Mouse (Mus musculus) neural tube, embryonic 11.5 days (tissue): ENCODE results near the gene Htra2. TPM values are rescaled to one million over a fixed set of nuclear protein-coding genes. Genes with fewer than 3 reads are reported as not detected.

Experiments
- ATAC-seq: fragments of 200-750 bp; cut with Nextera tagmentation; 2 replicates; pipeline ENCODE4 v1.8.0; 2017; ENCODE audit warnings: moderate number of reproducible peaks, mild to moderate bottlenecking, moderate TSS enrichment, moderate library complexity; ENCODE audit not compliant: insufficient read depth, low FRiP score, low TSS enrichment
- DNase-seq: peaks from one replicate; pipeline ENCODE4 v3.0.0-alpha.2; 2015; ENCODE audit warnings: low spot score
- H3K27ac ChIP-seq: fragments of 300-500 bp; sonication (generic); 2 replicates; pipeline ENCODE4 v1.5.1; 2014; ENCODE audit warnings: low read depth, mild to moderate bottlenecking, low read length
- H3K27me3 ChIP-seq: fragments of 300-500 bp; sonication (generic); 2 replicates; pipeline ENCODE4 v1.6.1; 2014; ENCODE audit warnings: mild to moderate bottlenecking, low read length, mixed read lengths; ENCODE audit not compliant: control insufficient read depth, insufficient read depth
- H3K36me3 ChIP-seq: fragments of 300-500 bp; sonication (generic); 2 replicates; pipeline ENCODE4 v1.6.1; 2014; ENCODE audit warnings: mild to moderate bottlenecking, low read length, moderate library complexity, mixed read lengths; ENCODE audit not compliant: control insufficient read depth, insufficient read depth
- H3K4me1 ChIP-seq: fragments of 300-500 bp; sonication (generic); 2 replicates; pipeline ENCODE4 v1.6.1; 2014; ENCODE audit warnings: low read length, mixed read lengths; ENCODE audit not compliant: control insufficient read depth, insufficient read depth
- H3K4me2 ChIP-seq: fragments of 300-500 bp; sonication (generic); 2 replicates; pipeline ENCODE4 v1.6.1; 2014; ENCODE audit warnings: low read depth, mild to moderate bottlenecking, moderate library complexity
- H3K4me3 ChIP-seq: fragments of 300-500 bp; sonication (generic); 2 replicates; pipeline ENCODE4 v1.5.1; 2014; ENCODE audit warnings: low read depth, low read length
- H3K9ac ChIP-seq: fragments of 300-500 bp; sonication (generic); 2 replicates; pipeline ENCODE4 v1.6.1; 2014; ENCODE audit warnings: mild to moderate bottlenecking, low read length
- H3K9me3 ChIP-seq: fragments of 300-500 bp; sonication (generic); 2 replicates; pipeline ENCODE4 v1.6.1; 2016; ENCODE audit warnings: low read length; ENCODE audit not compliant: control insufficient read depth
- WGBS: fragments of 180-500 bp; shearing (Covaris S2); extraction: QIAGEN DNeasy Blood & Tissue Kit; methylation state at CpG from one replicate; pipeline ENCODE4 v1.1.7; 2014; 5-methylcytosine and 5-hydroxymethylcytosine counted together
- polyA plus RNA-seq: library from polyadenylated mRNA; unstranded; fragments of >200 nt; fragmentation: Nextera tagmentation; extraction: Ambion mirVana; gene quantifications from 2 replicates; pipeline ENCODE4 v1.2.1, GENCODE M21; 2014

Gene Htra2
- polyA plus RNA-seq, 1 experiment from 2014 or later, result 34.1 TPM

DNA sequence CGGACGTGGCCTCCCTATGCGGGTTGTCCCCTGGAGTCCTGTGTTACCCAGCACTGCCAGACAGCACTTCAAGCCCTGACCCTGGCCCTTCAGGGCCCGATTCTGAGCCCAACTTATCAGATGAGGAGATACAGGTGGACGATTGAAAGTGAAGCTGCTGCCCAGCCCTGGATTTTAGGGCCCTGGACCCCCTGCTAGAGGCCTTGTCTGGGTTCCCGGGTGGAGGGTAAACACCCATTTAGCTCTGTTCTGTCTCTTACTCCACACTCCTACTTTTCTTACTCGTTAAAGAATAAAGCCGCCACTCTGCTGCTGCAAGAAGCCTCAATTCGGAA lies 32.8 kb upstream of the Htra2 start:
- peaks cover 8% of the 10 kb centered on the region; the same call in 1 of the 2 replicates for H3K4me1 ChIP-seq
- ATAC-seq (no peak), DNase-seq (no peak)
- H3K36me3 ChIP-seq, result no peaks in the 10 kb centered on the region
- H3K27me3 ChIP-seq, result peaks cover 62% of the 10 kb centered on the region
- H3K27ac ChIP-seq, result no peak overlapping the region
- WGBS, result 7% methylated on average over 9 of the region's 9 CpGs
- no peak overlapping the region for H3K4me3 ChIP-seq
- no peak overlapping the region for H3K9ac ChIP-seq
- H3K4me2 ChIP-seq, result peak overlapping the region; percentile 31
- no peaks in the 10 kb centered on the region for H3K9me3 ChIP-seq

DNA sequence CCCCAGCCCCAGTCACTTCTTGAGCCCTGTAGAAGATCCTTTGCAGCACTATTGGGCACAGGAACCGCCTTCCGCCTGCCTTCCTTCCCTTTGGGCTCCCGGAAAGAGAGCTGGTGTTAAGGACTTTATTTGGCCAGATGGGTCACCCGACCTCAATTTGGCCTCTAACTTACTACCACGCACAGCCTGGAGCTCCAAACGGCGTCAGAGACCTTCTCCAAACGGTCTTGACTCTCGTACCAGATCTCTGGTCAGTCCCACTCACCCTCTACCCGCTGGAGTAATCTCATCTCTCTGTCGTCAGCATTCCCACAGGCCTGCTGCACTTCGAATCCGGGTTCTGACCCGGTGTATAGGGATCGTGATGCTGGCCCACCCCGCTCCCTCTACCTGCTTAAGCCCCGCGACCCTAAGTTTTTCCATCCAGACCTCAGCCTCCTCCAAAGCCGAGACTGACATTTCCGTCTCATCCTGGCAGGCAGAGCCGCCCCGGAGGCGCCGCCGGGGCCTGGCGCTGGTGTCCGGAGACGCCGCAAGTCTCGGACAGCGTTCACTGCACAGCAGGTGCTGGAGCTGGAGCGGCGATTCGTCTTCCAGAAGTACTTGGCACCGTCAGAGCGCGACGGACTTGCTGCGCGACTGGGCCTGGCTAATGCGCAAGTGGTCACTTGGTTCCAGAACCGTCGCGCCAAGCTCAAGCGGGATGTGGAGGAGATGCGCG lies 32.3 kb upstream of the Htra2 start:
- Histone ChIP-seq H3K9me3 (no peaks in the 10 kb centered on the region), H3K36me3 (no peaks in the 10 kb centered on the region), H3K4me3 (peak overlapping the region; percentile 19; the same call in 1 of the 2 replicates), H3K4me2 (peak overlapping the region; percentile 31), H3K27me3 (peaks cover 62% of the 10 kb centered on the region), H3K9ac (no peak overlapping the region), H3K4me1 (peaks cover 8% of the 10 kb centered on the region; the same call in 1 of the 2 replicates), H3K27ac (no peak overlapping the region)
- no peak for ATAC-seq
- WGBS, result 1% methylated on average over 47 of the region's 47 CpGs
- DNase-seq, result peak; percentile 56

DNA sequence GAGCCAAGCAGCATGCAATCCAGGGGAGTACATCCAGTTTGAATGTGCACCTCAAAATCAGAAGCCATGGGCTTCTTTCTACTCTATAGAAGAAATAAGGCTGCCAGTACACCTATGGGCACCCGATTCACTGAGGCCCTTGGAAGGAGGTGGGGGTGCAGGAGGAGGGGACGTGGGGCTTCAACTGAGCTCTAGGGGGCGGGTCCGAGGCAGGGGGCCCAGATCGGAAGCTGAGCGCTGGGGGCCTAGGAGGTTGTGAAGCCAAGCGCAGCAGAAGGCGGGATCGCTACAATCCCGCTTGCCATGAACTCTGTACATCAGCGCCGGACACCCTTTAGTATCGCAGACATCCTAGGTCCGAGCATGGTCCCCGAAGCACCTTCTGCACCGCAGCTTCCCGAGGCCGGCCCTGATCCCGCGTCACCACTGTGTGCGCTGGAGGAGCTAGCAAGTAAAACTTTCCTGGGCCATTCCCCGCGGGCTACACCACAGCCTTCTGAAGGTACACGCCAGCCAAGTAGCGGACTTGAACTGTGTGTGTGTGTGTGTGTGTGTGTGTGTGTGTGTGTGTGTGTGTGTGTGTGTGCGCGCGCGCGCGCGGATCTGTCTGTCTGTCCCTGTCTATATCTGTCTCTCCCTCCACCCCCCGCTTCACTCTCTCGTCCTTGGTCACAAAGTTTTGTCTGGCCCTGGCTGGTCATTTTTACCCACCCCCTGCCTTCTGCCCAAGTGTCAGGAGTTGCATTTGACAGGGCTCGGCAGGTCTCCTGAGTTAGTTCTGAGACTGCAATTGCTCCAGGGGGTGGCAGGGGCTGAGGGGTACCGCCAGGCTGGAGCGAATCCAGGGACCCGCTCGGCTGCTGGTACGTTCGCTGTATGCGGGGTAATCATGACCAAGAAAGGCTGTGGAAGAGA lies 31.3 kb upstream of the Htra2 start, which contains the start of gene Lbx2:
Gene Lbx2, plus strand, starts transcription at position 247 of the 915 bp plus-strand sequence.
- peaks cover 62% of the 10 kb centered on the region for H3K27me3 ChIP-seq
- 2% methylated on average over 42 of the region's 42 CpGs for WGBS
- peak within 1 kb of the TSS; percentile 31; the same call in 1 of the 2 replicates for H3K4me2 ChIP-seq
- peaks cover 8% of the 10 kb centered on the region; the same call in 1 of the 2 replicates for H3K4me1 ChIP-seq
- DNase-seq (no peak), ATAC-seq (no peak)
- no peaks in the 10 kb centered on the region; the same call in 1 of the 2 replicates for H3K36me3 ChIP-seq
- H3K4me3 ChIP-seq, result peak within 1 kb of the TSS; percentile 19; the same call in 1 of the 2 replicates
- 0 out of 2 replicates have a peak within 1 kb of the TSS, but pooled peaks have one; percentile 11 for H3K9ac ChIP-seq
- H3K9me3 ChIP-seq, result no peaks in the 10 kb centered on the region
- no peak within 1 kb of the TSS for H3K27ac ChIP-seq

DNA sequence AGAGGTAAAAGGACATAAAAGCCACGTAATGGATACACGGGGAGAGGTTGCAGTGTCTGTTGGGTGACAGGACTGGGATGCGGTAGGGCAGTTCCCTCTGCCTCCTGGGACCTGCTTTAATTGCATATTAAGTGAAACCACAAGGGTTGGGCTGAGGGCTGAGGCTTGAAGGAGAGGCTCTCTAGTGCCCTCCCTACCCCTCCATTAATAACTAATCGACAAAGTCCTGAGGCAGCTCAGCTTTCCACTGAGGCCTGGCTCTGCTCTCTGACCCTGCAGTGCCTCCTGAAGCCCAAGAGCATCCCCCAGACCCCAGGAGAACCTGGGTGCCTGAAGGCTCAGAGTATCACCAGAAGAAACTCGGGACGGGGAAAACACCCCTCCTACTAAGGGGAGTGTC lies 29.4 kb upstream of the Htra2 start:
- WGBS, result 6% methylated on average over 6 of the region's 6 CpGs
- Histone ChIP-seq H3K9ac (no peak overlapping the region), H3K4me3 (no peak overlapping the region), H3K27ac (no peak overlapping the region), H3K27me3 (peaks cover 59% of the 10 kb centered on the region), H3K9me3 (no peaks in the 10 kb centered on the region), H3K4me1 (peaks cover 8% of the 10 kb centered on the region; the same call in 1 of the 2 replicates), H3K36me3 (no peaks in the 10 kb centered on the region; the same call in 1 of the 2 replicates), H3K4me2 (no peak overlapping the region)
- no peak for ATAC-seq
- DNase-seq, result no peak

GRCm38 (mm10) chr6:83083497-83083896 lies 28.4 kb upstream of the Htra2 start:
- Histone ChIP-seq H3K9me3 (no peaks in the 10 kb centered on the region), H3K36me3 (no peaks in the 10 kb centered on the region; the same call in 1 of the 2 replicates), H3K4me2 (no peak overlapping the region), H3K4me3 (no peak overlapping the region), H3K9ac (no peak overlapping the region), H3K27ac (no peak overlapping the region), H3K27me3 (peaks cover 51% of the 10 kb centered on the region), H3K4me1 (peaks cover 13% of the 10 kb centered on the region)
- WGBS, result 14% methylated on average over 5 of the region's 5 CpGs
- no peak for DNase-seq
- no peak for ATAC-seq

- no peak overlapping the region for H3K4me3 ChIP-seq
- no peak overlapping the region for H3K4me2 ChIP-seq
- DNase-seq (no peak), ATAC-seq (no peak)
- peaks cover 10% of the 10 kb centered on the region for H3K4me1 ChIP-seq
- peaks cover 30% of the 10 kb centered on the region for H3K27me3 ChIP-seq
- no peak overlapping the region for H3K9ac ChIP-seq
- no peak overlapping the region for H3K27ac ChIP-seq
- H3K9me3 ChIP-seq, result no peaks in the 10 kb centered on the region
- WGBS, result 96% methylated on average over 5 of the region's 5 CpGs
- no peaks in the 10 kb centered on the region; the same call in 1 of the 2 replicates for H3K36me3 ChIP-seq
Observed at GRCm38 (mm10) chr6:83080210-83080609, 25.1 kb upstream of the Htra2 start.

GRCm38 (mm10) chr6:83078324-83078858 lies 23.3 kb upstream of the Htra2 start:
- H3K4me1 ChIP-seq, result peaks cover 5% of the 10 kb centered on the region
- H3K27me3 ChIP-seq, result peaks cover 26% of the 10 kb centered on the region
- no peaks in the 10 kb centered on the region; the same call in 1 of the 2 replicates for H3K36me3 ChIP-seq
- peak overlapping the region; percentile 74 for H3K9ac ChIP-seq
- H3K27ac ChIP-seq, result peak overlapping the region; percentile 77
- DNase-seq (peak; percentile 100), ATAC-seq (peak; percentile 89)
- under 1% methylated on average over 46 of the region's 46 CpGs for WGBS
- H3K4me2 ChIP-seq, result peak overlapping the region; percentile 98
- H3K9me3 ChIP-seq, result no peaks in the 10 kb centered on the region
- H3K4me3 ChIP-seq, result peak overlapping the region; percentile 72

DNA sequence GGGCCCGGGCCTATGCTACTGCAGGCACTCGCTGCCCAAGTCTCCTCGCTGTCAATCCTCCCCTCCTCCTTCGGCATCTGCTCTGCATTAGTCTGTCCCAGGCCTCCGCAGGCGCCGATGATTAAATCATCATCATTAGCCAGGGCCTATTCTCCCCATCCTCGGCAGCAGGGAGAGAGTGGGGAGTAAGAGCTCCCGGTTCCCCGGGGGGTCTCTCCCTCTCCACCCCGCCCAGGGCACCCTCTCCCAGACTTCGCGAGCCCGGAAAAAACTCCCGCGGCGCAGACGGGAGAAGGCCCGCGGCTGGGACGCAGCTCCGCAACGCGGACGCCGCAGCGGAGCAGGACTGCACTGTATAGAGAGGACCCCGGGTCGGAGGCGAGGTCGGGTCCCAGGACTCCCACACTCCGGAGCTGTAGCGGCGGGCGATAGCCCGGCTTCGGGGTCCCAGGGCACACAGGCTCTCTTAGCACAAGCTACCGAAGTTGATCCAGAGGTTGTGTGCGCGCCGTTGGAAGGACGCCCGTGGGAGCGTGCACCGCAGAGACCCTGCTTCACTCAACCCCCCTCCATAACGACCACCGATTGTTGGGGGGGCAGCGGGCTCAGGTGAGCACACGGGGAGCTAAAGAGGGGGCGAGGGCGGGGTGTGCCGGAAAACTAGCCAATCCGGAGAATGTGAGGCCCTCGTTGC lies 22.7 kb upstream of the Htra2 start, which contains the start of gene Pcgf1:
Gene Pcgf1, plus strand, starts transcription at position 240 of the 694 bp plus-strand sequence.
- H3K4me2 ChIP-seq, result peak within 1 kb of the TSS; percentile 98
- no peaks in the 10 kb centered on the region; the same call in 1 of the 2 replicates for H3K36me3 ChIP-seq
- peak; percentile 77 for ATAC-seq
- under 1% methylated on average over 50 of the region's 54 CpGs for WGBS
- peaks cover 28% of the 10 kb centered on the region for H3K27me3 ChIP-seq
- peak within 1 kb of the TSS; percentile 72 for H3K4me3 ChIP-seq
- H3K4me1 ChIP-seq, result peaks cover 5% of the 10 kb centered on the region
- peak within 1 kb of the TSS; percentile 77 for H3K9ac ChIP-seq
- H3K27ac ChIP-seq, result peak within 1 kb of the TSS; percentile 77
- DNase-seq, result no peak
- no peaks in the 10 kb centered on the region for H3K9me3 ChIP-seq
